Mouse (Mus musculus) liver, embryonic 12.5 days (tissue): ENCODE measurements around the gene Disp3. TPM values are rescaled to one million over a fixed set of nuclear protein-coding genes. Genes with fewer than 3 reads are reported as not detected.

Experiments
- ATAC-seq: fragments of 200-750 bp; cut with Nextera tagmentation; 2 replicates; pipeline ENCODE4 v1.8.0; 2017; ENCODE audit warnings: moderate number of reproducible peaks, mild to moderate bottlenecking, moderate library complexity
- H3K27ac ChIP-seq: fragments of 300-500 bp; sonication (generic); 2 replicates; pipeline ENCODE4 v1.5.1; 2016; ENCODE audit warnings: mild to moderate bottlenecking
- H3K27me3 ChIP-seq: fragments of 300-500 bp; sonication (generic); replicated peaks from 2 replicates; pipeline ENCODE4 v1.6.1; 2016; ENCODE audit warnings: mild to moderate bottlenecking, moderate library complexity
- H3K36me3 ChIP-seq: fragments of 300-500 bp; sonication (generic); 2 replicates; pipeline ENCODE4 v1.6.1; 2016; ENCODE audit warnings: mild to moderate bottlenecking, moderate library complexity
- H3K4me1 ChIP-seq: fragments of 300-500 bp; sonication (generic); 2 replicates; pipeline ENCODE4 v1.6.1; 2016
- H3K4me2 ChIP-seq: fragments of 300-500 bp; sonication (generic); 2 replicates; pipeline ENCODE4 v1.6.1; 2016; ENCODE audit warnings: mild to moderate bottlenecking, moderate library complexity
- H3K4me3 ChIP-seq: fragments of 300-500 bp; sonication (generic); 2 replicates; pipeline ENCODE4 v1.5.1; 2016; ENCODE audit warnings: mild to moderate bottlenecking, moderate library complexity
- H3K9ac ChIP-seq: fragments of 300-500 bp; sonication (generic); 2 replicates; pipeline ENCODE4 v1.6.1; 2016; ENCODE audit warnings: mild to moderate bottlenecking, moderate library complexity
- H3K9me3 ChIP-seq: fragments of 300-500 bp; sonication (generic); replicated peaks from 2 replicates; pipeline ENCODE4 v1.6.1; 2016; ENCODE audit warnings: mild to moderate bottlenecking, moderate library complexity
- WGBS: fragments of 180-500 bp; shearing (Covaris S2); methylation state at CpG from one replicate; pipeline ENCODE4 v1.1.7; 2016; ENCODE audit not compliant: insufficient replicate concordance; 5-methylcytosine and 5-hydroxymethylcytosine counted together
- polyA plus RNA-seq: library from polyadenylated mRNA; unstranded; fragments of >200 nt; fragmentation: Nextera tagmentation; extraction: Ambion mirVana; gene quantifications from 2 replicates; pipeline ENCODE4 v1.2.1, GENCODE M21; 2016

Disp3 gene
- polyA plus RNA-seq, 1 experiment from 2014 or later = 0.11 TPM

- no peaks in the 10 kb centered on the region for H3K36me3 ChIP-seq
- no peak overlapping the region for H3K27ac ChIP-seq
- 25% methylated on average over 8 of the region's 8 CpGs for WGBS
- no peaks in the 10 kb centered on the region for H3K4me1 ChIP-seq
- no peak overlapping the region for H3K4me2 ChIP-seq
- H3K9ac ChIP-seq = no peak overlapping the region
- H3K9me3 ChIP-seq = no peaks in the 10 kb centered on the region
- no peak for ATAC-seq
- H3K4me3 ChIP-seq = no peak overlapping the region
- 0 out of 2 replicates have a peak, but pooled peaks cover 8% of the 10 kb centered on the region for H3K27me3 ChIP-seq
Observed at GRCm38 (mm10) chr4:148313601-148314000, 25.8 kb upstream of the Disp3 start.

- H3K4me3 ChIP-seq = no peak overlapping the region
- no peak overlapping the region for H3K4me2 ChIP-seq
- 0 out of 2 replicates have a peak, but pooled peaks cover 8% of the 10 kb centered on the region for H3K27me3 ChIP-seq
- H3K27ac ChIP-seq = no peak overlapping the region
- ATAC-seq = no peak
- H3K4me1 ChIP-seq = no peaks in the 10 kb centered on the region
- no peaks in the 10 kb centered on the region for H3K9me3 ChIP-seq
- no peak overlapping the region for H3K9ac ChIP-seq
- WGBS = 70% methylated on average over 16 of the region's 16 CpGs
- H3K36me3 ChIP-seq = no peaks in the 10 kb centered on the region
Observed at GRCm38 (mm10) chr4:148312296-148313116, 24.7 kb upstream of the Disp3 start.

GRCm38 (mm10) chr4:148310845-148311244 is 23.1 kb upstream of the Disp3 start:
- no peak overlapping the region for H3K9ac ChIP-seq
- WGBS = 73% methylated on average over 7 of the region's 7 CpGs
- no peak overlapping the region for H3K4me3 ChIP-seq
- H3K4me1 ChIP-seq = peaks cover 8% of the 10 kb centered on the region; the same call in 1 of the 2 replicates
- 0 out of 2 replicates have a peak, but pooled peaks cover 8% of the 10 kb centered on the region for H3K27me3 ChIP-seq
- no peak for ATAC-seq
- no peaks in the 10 kb centered on the region for H3K36me3 ChIP-seq
- H3K27ac ChIP-seq = no peak overlapping the region
- no peak overlapping the region for H3K4me2 ChIP-seq
- H3K9me3 ChIP-seq = no peaks in the 10 kb centered on the region

- no peak overlapping the region for H3K9ac ChIP-seq
- ATAC-seq = no peak
- H3K27me3 ChIP-seq = 0 out of 2 replicates have a peak, but pooled peaks cover 8% of the 10 kb centered on the region
- H3K36me3 ChIP-seq = no peaks in the 10 kb centered on the region
- no peak overlapping the region for H3K4me3 ChIP-seq
- H3K4me2 ChIP-seq = no peak overlapping the region
- 43% methylated on average over 4 of the region's 4 CpGs for WGBS
- H3K27ac ChIP-seq = no peak overlapping the region
- H3K4me1 ChIP-seq = peaks cover 8% of the 10 kb centered on the region; the same call in 1 of the 2 replicates
- no peaks in the 10 kb centered on the region for H3K9me3 ChIP-seq
Observed at GRCm38 (mm10) chr4:148310126-148310525, 22.4 kb upstream of the Disp3 start.

GRCm38 (mm10) chr4:148306406-148307083 is 18.8 kb upstream of the Disp3 start:
- Histone ChIP-seq H3K27ac (peak overlapping the region; percentile 64; the same call in 1 of the 2 replicates), H3K4me1 (peaks cover 8% of the 10 kb centered on the region; the same call in 1 of the 2 replicates), H3K9me3 (no peaks in the 10 kb centered on the region), H3K4me2 (no peak overlapping the region), H3K9ac (no peak overlapping the region), H3K4me3 (no peak overlapping the region), H3K36me3 (no peaks in the 10 kb centered on the region), H3K27me3 (no peaks in the 10 kb centered on the region)
- ATAC-seq = peak; percentile 73
- WGBS = 19% methylated on average over 16 of the region's 16 CpGs

GRCm38 (mm10) chr4:148298720-148299119 is 11.0 kb upstream of the Disp3 start:
- no peaks in the 10 kb centered on the region for H3K9me3 ChIP-seq
- no peak overlapping the region for H3K4me2 ChIP-seq
- H3K27me3 ChIP-seq = peaks cover 3% of the 10 kb centered on the region; the same call in 1 of the 2 replicates
- no peak overlapping the region for H3K4me3 ChIP-seq
- H3K27ac ChIP-seq = no peak overlapping the region
- no peak overlapping the region for H3K9ac ChIP-seq
- no peaks in the 10 kb centered on the region for H3K4me1 ChIP-seq
- no peaks in the 10 kb centered on the region for H3K36me3 ChIP-seq
- no peak for ATAC-seq
- 33% methylated on average over 5 of the region's 5 CpGs for WGBS

GRCm38 (mm10) chr4:148297640-148298039 is 9.9 kb upstream of the Disp3 start:
- Histone ChIP-seq H3K36me3 (no peaks in the 10 kb centered on the region), H3K9ac (no peak overlapping the region)
- 65% methylated on average over 6 of the region's 6 CpGs for WGBS

GRCm38 (mm10) chr4:148293319-148293718 is 5.6 kb upstream of the Disp3 start:
- Histone ChIP-seq H3K4me1 (no peaks in the 10 kb centered on the region), H3K9ac (no peak overlapping the region), H3K4me3 (no peak overlapping the region), H3K9me3 (no peaks in the 10 kb centered on the region), H3K4me2 (no peak overlapping the region), H3K27ac (no peak overlapping the region), H3K36me3 (no peaks in the 10 kb centered on the region), H3K27me3 (peaks cover 17% of the 10 kb centered on the region)
- ATAC-seq = no peak
- 17% methylated on average over 5 of the region's 5 CpGs for WGBS

More at GRCm38 (mm10) chr4:148297640-148298039, 9.9 kb upstream of the Disp3 start:
- Histone ChIP-seq H3K9me3 (no peaks in the 10 kb centered on the region), H3K27ac (no peak overlapping the region), H3K4me2 (no peak overlapping the region), H3K4me1 (no peaks in the 10 kb centered on the region), H3K27me3 (peaks cover 3% of the 10 kb centered on the region; the same call in 1 of the 2 replicates), H3K4me3 (no peak overlapping the region)
- no peak for ATAC-seq

GRCm38 (mm10) chr4:148291849-148292248 is 4.1 kb upstream of the Disp3 start:
- Histone ChIP-seq H3K27ac (no peak overlapping the region), H3K27me3 (peaks cover 31% of the 10 kb centered on the region), H3K4me3 (no peak overlapping the region), H3K4me1 (peaks cover 10% of the 10 kb centered on the region), H3K36me3 (no peaks in the 10 kb centered on the region), H3K4me2 (no peak overlapping the region), H3K9me3 (no peaks in the 10 kb centered on the region), H3K9ac (no peak overlapping the region)
- WGBS = 62% methylated on average over 10 of the region's 10 CpGs
- ATAC-seq = no peak

- WGBS = 46% methylated on average over 2 of the region's 2 CpGs
- H3K27ac ChIP-seq = no peak overlapping the region
- no peak overlapping the region for H3K9ac ChIP-seq
- H3K4me3 ChIP-seq = no peak overlapping the region
- H3K9me3 ChIP-seq = no peaks in the 10 kb centered on the region
- no peak for ATAC-seq
- no peaks in the 10 kb centered on the region for H3K36me3 ChIP-seq
- H3K4me1 ChIP-seq = peaks cover 10% of the 10 kb centered on the region
- no peak overlapping the region for H3K4me2 ChIP-seq
- peaks cover 39% of the 10 kb centered on the region for H3K27me3 ChIP-seq
Observed at GRCm38 (mm10) chr4:148291080-148291479, 3.3 kb upstream of the Disp3 start.

- peaks cover 62% of the 10 kb centered on the region for H3K27me3 ChIP-seq
- H3K36me3 ChIP-seq = no peaks in the 10 kb centered on the region
- H3K9me3 ChIP-seq = no peaks in the 10 kb centered on the region
- H3K9ac ChIP-seq = no peak overlapping the region
- peak overlapping the region; percentile 34 for H3K4me3 ChIP-seq
- H3K27ac ChIP-seq = no peak overlapping the region
- peak overlapping the region; percentile 60 for H3K4me2 ChIP-seq
- peak; percentile 71 for ATAC-seq
- 5% methylated on average over 32 of the region's 32 CpGs for WGBS
- peaks cover 10% of the 10 kb centered on the region for H3K4me1 ChIP-seq
Observed at GRCm38 (mm10) chr4:148288055-148288549, 337 bp upstream of the Disp3 start.

GRCm38 (mm10) chr4:148287041-148287440 is 724 bp downstream of the Disp3 start:
- H3K4me3 ChIP-seq = no peak overlapping the region
- H3K36me3 ChIP-seq = no peaks in the 10 kb centered on the region
- H3K4me1 ChIP-seq = peaks cover 10% of the 10 kb centered on the region
- peaks cover 61% of the 10 kb centered on the region for H3K27me3 ChIP-seq
- no peaks in the 10 kb centered on the region for H3K9me3 ChIP-seq
- H3K9ac ChIP-seq = no peak overlapping the region
- H3K4me2 ChIP-seq = peak overlapping the region; percentile 60
- no peak overlapping the region for H3K27ac ChIP-seq
- ATAC-seq = no peak
- WGBS = 5% methylated on average over 20 of the region's 20 CpGs
